Mouse (Mus musculus): ENCODE measurements around the gene Trim25. TPM values are rescaled to one million over a fixed set of nuclear protein-coding genes. Genes with fewer than 3 reads are reported as not detected.
A peak's percentile ranks its signal among the peaks of the same experiment; 100 is the strongest.
"Not testable (repeated sequence)": the region's sequence is repeated elsewhere in the genome, so short reads cannot be mapped to it uniquely, and the experiment has no call there.

Trim25 gene
- total and polyA plus RNA-seq, 3 experiments: 6.1 to 41.2 (median 19.5) TPM

GRCm38 (mm10) chr11:89038496-89038895 is 39.3 kb downstream of the Trim25 start:
- dilution Hi-C loops (cut with MboI; ENCODE audit: extremely low pct_ligation_motif_present, extremely low pct_unique_long_range_greater_than_20kb, low sequenced_read_pairs): no loop called here
- in situ Hi-C loops (cut with MboI; ENCODE audit: low pct_ligation_motif_present, low pct_unique_long_range_greater_than_20kb, low sequenced_read_pairs): loop anchor here (5.0 to 10.0 kb wide), 2 partner anchors 36 to 54 kb away; no protein-coding TSS in a partner anchor
- H3K4me1 ChIP-seq (ENCODE audit: control insufficient read depth in 1 of 2, insufficient read depth in 2 of 2): 0 out of 4 replicates have a peak, but pooled peaks cover 0 to 2% of the 10 kb centered on the region in 2 experiments

DNA sequence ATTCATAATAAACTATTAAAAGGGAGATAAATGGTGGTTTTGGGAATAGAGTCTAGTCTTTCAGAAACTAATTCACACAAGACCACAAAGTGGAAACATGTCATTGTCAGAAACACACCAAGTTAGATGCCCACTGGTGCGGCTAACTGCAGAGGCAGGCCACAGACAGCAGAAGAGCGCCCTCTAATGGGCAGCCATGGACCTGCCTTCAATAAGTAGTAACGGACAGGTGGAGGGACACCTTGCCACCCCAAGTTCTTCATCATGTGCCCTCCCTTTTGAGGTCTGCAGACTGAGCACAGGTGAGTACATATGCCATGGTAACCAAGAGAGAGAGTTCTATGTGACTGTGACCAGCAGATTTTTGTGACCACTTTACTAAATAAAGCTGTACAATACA is 40.1 kb downstream of the Trim25 start:
- DNase-seq (ENCODE audit: extremely low read depth): peak; percentile 74
- Histone ChIP-seq H3K9ac (ENCODE audit: insufficient read depth, low read depth) (no peak overlapping the region), H3K4me3 (replicated peaks in 1 of 3; ENCODE audit: low read depth in 2 of 3, low read length in 2 of 3, poor library complexity in 1 of 3) (no peak overlapping the region), H3K4me2 (ENCODE audit: insufficient read depth, low read depth, poor library complexity, severe bottlenecking) (no peak overlapping the region), H3K79me2 (replicated peaks; ENCODE audit: control insufficient read depth, extremely low read depth, insufficient read depth, poor library complexity, severe bottlenecking) (no peaks in the 10 kb centered on the region), H3K9me3 (replicated peaks; ENCODE audit: low read length) (no peaks in the 10 kb centered on the region), H3K27ac (ENCODE audit: insufficient read depth, low read depth) (no peak overlapping the region), H3K36me3 (replicated peaks in 1 of 2; ENCODE audit: control insufficient read depth in 1 of 2, insufficient read depth in 1 of 2, low read length in 1 of 2) (peaks cover 27 to 77% of the 10 kb centered on the region in 2 experiments), H3K4me1 (ENCODE audit: control insufficient read depth in 1 of 2, insufficient read depth in 2 of 2) (0 out of 4 replicates have a peak, but pooled peaks cover 0 to 2% of the 10 kb centered on the region in 2 experiments), H3K27me3 (replicated peaks) (no peaks in the 10 kb centered on the region)
- dilution Hi-C loops (cut with MboI; ENCODE audit: extremely low pct_ligation_motif_present, extremely low pct_unique_long_range_greater_than_20kb, low sequenced_read_pairs) (no loop called here), in situ Hi-C loops (cut with MboI; ENCODE audit: low pct_ligation_motif_present, low pct_unique_long_range_greater_than_20kb, low sequenced_read_pairs) (loop anchor here (5.0 to 10.0 kb wide), 2 partner anchors 37 to 55 kb away; no protein-coding TSS in a partner anchor)
- TF ChIP-seq CHD2 (IDR thresholded peaks at IDR 0.05; ENCODE audit: low read length): no peak
- peak; percentile 91 for TF ChIP-seq SMC3 (IDR thresholded peaks at IDR 0.05; ENCODE audit: low read depth, low read length)
- no peak for TF ChIP-seq ELF1 (IDR thresholded peaks at IDR 0.05; ENCODE audit: low read depth, low read length)
- TF ChIP-seq CTCF (conservative IDR thresholded peaks at IDR 0.05 in 1 of 2, IDR thresholded peaks at IDR 0.05 in 1 of 2; ENCODE audit: low read depth in 2 of 2, low read length in 2 of 2): peak; percentile 94 to 98
- 0 out of 2 replicates have a peak, but pooled peaks have one; percentile 60 for TF ChIP-seq MAZ (IDR thresholded peaks at IDR 0.05; ENCODE audit: low read depth, low read length)
- TF ChIP-seq MEF2A (IDR thresholded peaks at IDR 0.05; ENCODE audit: borderline replicate concordance, low read depth, low read length): peak; percentile 39; the same call in 1 of the 2 replicates
- TF ChIP-seq RAD21 (IDR thresholded peaks at IDR 0.05; ENCODE audit: low read depth, low read length): peak; percentile 96
- no peak for TF ChIP-seq KAT2A (IDR thresholded peaks at IDR 0.05; ENCODE audit: insufficient replicate concordance, low read length)
- 0 out of 2 replicates have a peak, but pooled peaks have one; percentile 27 for TF ChIP-seq ZC3H11A (IDR thresholded peaks at IDR 0.05; ENCODE audit: low read depth, low read length)
- TF ChIP-seq SIN3A (IDR thresholded peaks at IDR 0.05; ENCODE audit: low read length): 0 out of 2 replicates have a peak, but pooled peaks have one; percentile 36

More at GRCm38 (mm10) chr11:89038496-89038895, 39.3 kb downstream of the Trim25 start:
- Histone ChIP-seq H3K27me3 (replicated peaks) (no peaks in the 10 kb centered on the region), H3K9me3 (replicated peaks; ENCODE audit: low read length) (no peaks in the 10 kb centered on the region), H3K27ac (ENCODE audit: insufficient read depth, low read depth) (no peak overlapping the region), H3K9ac (ENCODE audit: insufficient read depth, low read depth) (no peak overlapping the region), H3K36me3 (replicated peaks in 1 of 2; ENCODE audit: control insufficient read depth in 1 of 2, insufficient read depth in 1 of 2, low read length in 1 of 2) (peaks cover 26 to 70% of the 10 kb centered on the region in 2 experiments), H3K79me2 (replicated peaks; ENCODE audit: control insufficient read depth, extremely low read depth, insufficient read depth, poor library complexity, severe bottlenecking) (no peaks in the 10 kb centered on the region), H3K4me2 (ENCODE audit: insufficient read depth, low read depth, poor library complexity, severe bottlenecking) (no peak overlapping the region), H3K4me3 (replicated peaks in 1 of 3; ENCODE audit: low read depth in 2 of 3, low read length in 2 of 3, poor library complexity in 1 of 3) (no peak overlapping the region)
- TF ChIP-seq NELFE (IDR thresholded peaks at IDR 0.05; ENCODE audit: low read depth, low read length) (no peak), ZMIZ1 (IDR thresholded peaks at IDR 0.05; ENCODE audit: low read depth, low read length) (no peak), POLR2A (IDR thresholded peaks at IDR 0.05; ENCODE audit: low read depth, low read length) (no peak), CHD2 (IDR thresholded peaks at IDR 0.05; ENCODE audit: low read length) (no peak), ZKSCAN1 (IDR thresholded peaks at IDR 0.05; ENCODE audit: borderline replicate concordance, low read depth, low read length) (no peak), HCFC1 (IDR thresholded peaks at IDR 0.05; ENCODE audit: low read depth, low read length) (no peak), TBP (conservative IDR thresholded peaks at IDR 0.05; ENCODE audit: low read depth, low read length) (no peak), GABPA (IDR thresholded peaks at IDR 0.05; ENCODE audit: insufficient replicate concordance, low read depth, low read length) (no peak), MAX (IDR thresholded peaks at IDR 0.05; ENCODE audit: low read length) (no peak)
- DNase-seq (ENCODE audit: extremely low read depth): no peak

- H3K36me3 ChIP-seq (replicated peaks in 1 of 2; ENCODE audit: control insufficient read depth in 1 of 2, insufficient read depth in 1 of 2, low read length in 1 of 2): peaks cover 31 to 81% of the 10 kb centered on the region in 2 experiments
- DNase-seq (ENCODE audit: extremely low read depth); H3K27ac ChIP-seq (ENCODE audit: insufficient read depth, low read depth); dilution Hi-C loops (cut with MboI; ENCODE audit: extremely low pct_ligation_motif_present, extremely low pct_unique_long_range_greater_than_20kb, low sequenced_read_pairs); H3K27me3 ChIP-seq (replicated peaks); H3K9me3 ChIP-seq (replicated peaks; ENCODE audit: low read length); H3K4me1 ChIP-seq (ENCODE audit: control insufficient read depth in 1 of 2, insufficient read depth in 2 of 2); H3K4me2 ChIP-seq (ENCODE audit: insufficient read depth, low read depth, poor library complexity, severe bottlenecking); H3K4me3 ChIP-seq (replicated peaks in 1 of 3; ENCODE audit: low read depth in 2 of 3, low read length in 2 of 3, poor library complexity in 1 of 3); H3K79me2 ChIP-seq (replicated peaks; ENCODE audit: control insufficient read depth, extremely low read depth, insufficient read depth, poor library complexity, severe bottlenecking); H3K9ac ChIP-seq (ENCODE audit: insufficient read depth, low read depth); in situ Hi-C loops (cut with MboI; ENCODE audit: low pct_ligation_motif_present, low pct_unique_long_range_greater_than_20kb, low sequenced_read_pairs): not testable (repeated sequence)
These were observed 41.9 kb downstream of the Trim25 start for GRCm38 (mm10) chr11:89041073-89041472.
